Mouse (Mus musculus): ENCODE results near the gene Dusp2.

Gene Dusp2

DNA sequence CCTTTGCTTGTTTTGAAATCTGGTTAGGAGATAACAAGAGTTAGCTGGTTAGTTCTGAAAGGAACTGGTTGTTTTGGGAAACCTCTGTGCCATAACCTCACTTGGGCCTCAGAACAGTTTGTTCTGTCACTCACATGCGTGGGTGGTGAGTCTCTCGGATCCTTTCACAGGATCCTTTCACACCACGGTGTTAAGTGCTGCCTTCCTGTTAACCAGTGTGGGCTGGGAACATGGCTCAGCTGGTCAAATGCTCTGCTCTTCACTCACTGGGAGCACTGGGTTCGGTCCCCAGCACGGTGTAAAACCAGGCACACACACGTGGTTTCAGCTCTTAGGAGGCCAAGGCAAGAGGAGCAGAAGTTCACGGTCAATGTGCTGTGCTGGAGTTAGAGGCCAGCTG lies 11.5 kb upstream of the Dusp2 start:
- no peak for DNase-seq

DNA sequence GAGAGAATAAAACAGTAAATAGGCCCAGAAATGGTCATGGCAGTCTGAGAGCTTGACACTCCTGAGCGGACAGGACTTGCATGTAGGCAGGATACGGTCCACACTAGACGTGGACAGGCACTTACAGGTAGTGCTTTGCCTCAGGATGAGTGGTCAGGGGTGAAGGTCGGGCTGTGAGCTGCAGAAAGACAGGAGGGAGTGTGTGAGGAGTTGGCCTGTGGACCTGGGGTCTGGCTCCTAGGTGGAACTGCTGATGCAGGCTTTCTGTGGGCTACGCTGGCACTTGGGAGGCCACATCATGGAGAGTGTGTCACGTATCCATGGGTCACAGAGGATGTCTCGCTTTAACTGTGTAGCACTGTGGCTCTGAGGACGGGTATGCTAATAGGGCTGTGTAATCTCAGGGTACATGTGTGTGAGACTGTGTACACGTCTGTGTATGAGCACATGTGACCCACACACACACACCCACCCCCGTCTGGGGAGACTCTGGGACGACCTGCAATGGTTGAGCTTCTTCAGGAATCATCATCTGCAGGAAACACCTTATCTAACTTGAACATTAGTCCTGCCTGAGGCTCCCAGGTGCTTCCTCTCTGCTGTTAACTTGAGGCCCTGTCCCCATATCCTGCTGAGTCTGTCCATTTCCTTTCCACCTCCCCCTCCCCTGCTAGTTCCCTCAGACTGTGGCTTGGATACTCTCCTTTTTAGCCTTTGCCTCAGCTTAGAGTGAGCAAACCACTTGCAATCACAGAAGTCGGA lies 7.7 kb upstream of the Dusp2 start:
- DNase-seq: no peak

- DNase-seq: no peak
These were observed 3.0 kb upstream of the Dusp2 start for GRCm38 (mm10) chr2:127332807-127333570.

DNA sequence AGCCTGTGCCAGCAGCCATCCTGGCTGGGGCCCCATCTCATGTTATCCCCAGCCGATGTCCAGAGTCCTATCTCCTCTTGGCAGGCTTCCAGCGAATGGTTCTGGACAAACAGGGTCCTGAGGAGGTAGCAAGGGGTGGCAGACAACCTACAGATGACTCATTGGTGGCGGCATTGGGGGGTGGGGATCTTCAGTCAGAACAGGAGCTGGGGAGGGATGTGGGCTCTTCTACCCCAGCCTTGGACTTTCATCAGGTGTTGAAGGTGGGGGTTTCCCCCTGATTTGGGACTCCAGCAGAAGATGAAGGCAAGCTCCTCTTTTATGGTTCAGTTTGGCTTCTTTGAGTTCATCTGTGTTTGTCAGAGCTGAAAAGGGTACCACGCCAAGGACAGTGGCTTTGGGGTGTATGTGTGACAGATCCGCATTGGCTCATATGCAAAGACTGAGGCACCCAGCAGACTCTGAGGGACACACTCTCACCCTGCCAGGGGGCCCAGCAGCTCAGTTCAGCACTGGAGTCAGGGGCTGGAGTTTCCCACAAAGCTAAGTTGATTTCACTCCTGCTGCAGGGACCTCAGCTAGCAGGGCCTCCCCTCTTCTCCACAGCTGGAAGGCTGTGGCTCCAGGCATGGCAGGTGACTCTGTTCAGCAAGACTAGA lies 1.9 kb upstream of the Dusp2 start:
- DNase-seq: no peak

GRCm38 (mm10) chr2:127335078-127335541 lies 849 bp upstream of the Dusp2 start:
- no peak for DNase-seq

DNA sequence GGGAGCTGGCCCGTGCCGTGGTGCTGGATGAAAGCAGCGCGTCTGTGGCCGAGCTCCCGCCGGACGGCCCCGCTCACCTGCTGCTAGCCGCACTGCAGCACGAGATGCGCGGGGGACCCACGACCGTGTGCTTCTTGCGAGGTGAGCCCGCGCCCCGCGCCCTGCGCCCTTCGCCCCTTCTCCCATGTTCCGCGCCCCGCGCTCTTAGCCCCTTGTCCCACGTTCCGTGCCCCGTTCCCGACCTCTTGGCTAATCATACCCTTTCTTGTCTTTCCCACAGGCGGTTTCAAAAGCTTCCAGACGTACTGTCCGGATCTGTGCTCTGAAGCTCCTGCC lies 506 bp downstream of the Dusp2 start:
- no peak for DNase-seq

- no peak for DNase-seq
These were observed 926 bp downstream of the Dusp2 start for GRCm38 (mm10) chr2:127336885-127337284.

DNA sequence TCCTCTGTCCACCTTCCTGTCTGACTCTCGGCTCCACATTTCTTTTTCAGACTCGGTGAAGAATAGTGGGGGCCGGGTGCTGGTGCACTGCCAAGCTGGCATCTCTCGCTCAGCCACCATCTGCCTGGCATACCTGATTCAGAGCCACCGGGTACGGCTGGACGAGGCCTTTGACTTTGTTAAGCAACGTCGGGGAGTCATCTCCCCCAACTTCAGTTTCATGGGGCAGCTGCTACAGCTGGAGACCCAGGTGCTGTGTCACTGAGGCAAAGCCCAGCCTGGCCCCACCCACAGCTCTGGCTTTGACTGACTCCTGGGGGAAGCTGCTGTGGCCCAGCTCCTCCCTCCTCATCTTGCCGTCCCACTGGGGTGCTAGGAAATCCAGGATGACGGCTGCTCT lies 1.6 kb downstream of the Dusp2 start:
- DNase-seq: no peak

DNA sequence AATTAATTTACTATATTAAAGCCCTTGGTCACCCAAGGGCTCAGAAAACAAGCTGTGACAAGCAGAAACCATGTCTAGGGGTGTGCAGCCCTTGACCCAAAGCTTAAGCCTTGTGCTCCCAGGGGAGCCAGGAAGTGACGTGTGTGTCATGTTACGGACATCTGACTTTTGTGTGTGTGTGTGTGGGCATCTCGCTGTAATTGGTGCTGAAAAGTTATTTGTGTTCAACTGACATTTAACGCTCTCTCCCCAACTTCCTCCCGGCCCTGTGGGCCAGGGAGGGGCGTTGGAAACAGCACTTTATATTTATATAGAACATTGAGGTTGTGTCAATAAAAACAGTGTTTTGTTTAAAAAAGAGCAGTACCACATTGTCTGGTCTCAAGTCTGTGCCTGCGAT lies 2.1 kb downstream of the Dusp2 start:
- DNase-seq: peak; percentile 23

DNA sequence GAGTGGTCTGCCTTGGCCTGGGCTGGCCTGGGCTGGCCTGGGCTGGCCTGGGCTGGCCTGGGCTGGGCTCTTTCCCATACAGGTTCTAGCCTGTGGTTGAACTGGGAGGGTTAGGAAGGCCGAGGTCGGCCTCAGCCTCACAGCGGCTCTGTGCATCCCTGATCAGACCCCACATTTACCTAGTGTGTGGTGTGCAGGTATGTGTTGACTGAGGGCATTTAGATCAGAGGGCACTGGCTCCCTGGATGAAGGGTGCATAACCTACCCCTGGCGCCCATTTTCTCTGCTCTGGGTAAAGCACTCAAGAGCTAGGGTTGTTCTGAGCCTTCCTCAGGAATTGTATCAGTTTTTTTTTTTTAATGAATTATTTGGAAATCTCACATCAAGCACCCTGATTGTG lies 2.5 kb downstream of the Dusp2 start, which contains the start of gene Astl:
TSS of gene Astl (plus strand) at position 224 of the 400 bp plus-strand sequence.
- no peak for DNase-seq

GRCm38 (mm10) chr2:127338833-127339232 lies 2.9 kb downstream of the Dusp2 start:
- DNase-seq: no peak

- no peak for DNase-seq
These were observed 3.3 kb downstream of the Dusp2 start for GRCm38 (mm10) chr2:127339262-127339661.

- DNase-seq: peak; percentile 72
These were observed 5.2 kb downstream of the Dusp2 start for GRCm38 (mm10) chr2:127341159-127341558.

- DNase-seq: no peak
These were observed 10.4 kb downstream of the Dusp2 start for GRCm38 (mm10) chr2:127346334-127346733.

GRCm38 (mm10) chr2:127347147-127347985 lies 11.4 kb downstream of the Dusp2 start:
- DNase-seq: no peak

DNA sequence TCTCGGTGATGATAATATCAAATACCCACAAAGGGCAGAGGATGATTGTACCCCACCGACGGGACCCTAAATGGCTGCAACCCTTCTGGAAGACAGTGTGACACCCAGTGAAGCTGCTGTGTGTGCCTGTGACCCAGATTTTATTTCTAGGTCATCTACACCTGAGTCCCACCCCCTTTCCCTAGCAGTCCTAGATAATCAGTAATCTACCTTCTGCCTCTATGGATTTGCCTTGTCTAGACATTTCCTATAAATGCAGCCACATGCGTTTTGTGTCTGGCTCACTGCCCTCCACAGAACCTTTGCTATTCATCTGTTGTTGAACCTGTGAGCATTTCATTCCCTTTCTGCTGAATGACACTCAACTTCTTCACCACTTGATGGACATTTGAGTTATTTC lies 17.9 kb downstream of the Dusp2 start:
- no peak for DNase-seq

GRCm38 (mm10) chr2:127362459-127363281 lies 26.7 kb downstream of the Dusp2 start, which contains the start of gene Adra2b:
Gene Adra2b, plus strand, starts transcription at chr2:127363208.
- peak; percentile 87 for DNase-seq

GRCm38 (mm10) chr2:127363282-127363652 lies 27.3 kb downstream of the Dusp2 start:
- DNase-seq: no peak

- DNase-seq: no peak
These were observed 27.7 kb downstream of the Dusp2 start for GRCm38 (mm10) chr2:127363696-127364095.

- DNase-seq: no peak
These were observed 28.5 kb downstream of the Dusp2 start for GRCm38 (mm10) chr2:127364452-127364851.

- no peak for DNase-seq
These were observed 31.3 kb downstream of the Dusp2 start for GRCm38 (mm10) chr2:127367126-127367820.
